Mouse (Mus musculus): ENCODE results near the gene Actbl2.

Gene Actbl2

DNA sequence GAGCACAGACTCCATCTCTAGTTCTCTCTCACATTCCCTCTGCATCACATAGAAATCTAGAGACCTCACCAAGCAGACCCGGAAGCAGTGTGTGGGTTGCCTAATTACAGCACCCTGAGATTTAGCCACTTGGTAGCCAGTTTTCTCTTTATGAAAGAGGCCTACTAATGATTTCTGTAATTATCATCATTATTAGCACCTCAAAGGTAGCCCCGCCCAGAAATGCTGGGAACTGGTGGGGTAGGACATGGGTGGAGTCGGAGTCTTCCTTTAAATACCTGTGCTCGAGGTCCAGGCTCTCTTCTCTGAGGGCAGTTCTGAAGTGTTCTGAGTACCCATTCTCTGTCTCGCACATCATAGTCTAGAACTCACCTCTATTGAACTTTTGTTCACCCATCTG, at the start of gene Actbl2:
Gene Actbl2, plus strand, starts transcription at position 301 of the 400 bp plus-strand sequence.
- no peak for DNase-seq (ENCODE audit: low spot score)

DNA sequence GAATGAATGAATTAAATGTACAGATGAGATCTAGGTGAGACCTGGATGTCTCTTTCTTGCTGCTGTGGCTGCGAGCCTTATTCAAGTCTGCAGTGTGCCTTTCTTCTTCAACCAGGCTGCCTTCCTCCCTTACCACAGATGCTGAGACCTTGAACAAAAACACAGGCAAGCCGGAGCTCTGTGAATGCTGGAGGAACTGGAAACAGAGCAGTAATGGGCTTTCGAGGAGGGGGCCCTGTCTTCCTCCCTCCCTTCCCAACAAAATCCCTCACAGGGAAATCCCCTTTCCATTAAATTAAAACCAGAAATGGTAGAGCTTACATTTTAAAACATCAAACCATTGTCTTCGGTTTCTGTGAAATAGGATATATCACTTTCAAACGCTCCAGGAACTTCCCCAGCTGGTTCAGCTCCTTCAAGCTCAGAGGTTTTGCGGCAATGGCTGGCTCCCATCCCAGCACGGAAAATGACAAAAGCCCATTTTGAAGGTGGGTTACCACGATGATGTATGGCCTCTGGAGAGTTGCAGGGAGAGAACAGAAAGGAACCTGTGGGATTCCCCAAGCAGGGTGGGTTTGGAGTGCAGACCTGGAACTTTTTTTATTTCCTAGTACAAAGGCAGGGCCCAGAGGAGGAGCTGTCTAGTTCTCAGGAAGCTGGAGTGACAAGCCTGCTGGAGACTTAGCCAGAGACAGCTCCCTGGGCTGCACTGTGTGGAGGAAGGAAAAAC, 44.0 kb upstream of the Actbl2 start:
- peak; percentile 15 for DNase-seq (ENCODE audit: low spot score)

DNA sequence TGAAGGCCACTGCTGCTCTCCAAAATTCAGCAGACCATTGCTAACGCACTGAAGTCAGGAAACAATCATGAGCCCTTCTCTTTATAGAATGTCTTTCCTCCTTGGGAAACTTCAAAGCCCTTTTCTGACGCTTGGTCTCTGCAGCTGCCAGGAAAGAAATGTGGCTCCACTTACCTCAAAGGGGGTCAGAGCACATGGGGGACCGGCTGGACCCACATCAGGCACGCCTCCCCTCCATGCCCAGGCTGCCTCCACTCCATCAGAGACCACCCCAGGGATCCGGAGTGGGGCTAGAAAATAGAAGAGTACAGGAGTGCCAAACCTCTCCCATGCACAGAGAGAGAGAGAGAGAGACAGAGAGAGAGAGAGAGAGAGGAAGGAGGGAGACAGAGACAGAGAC, 26.0 kb upstream of the Actbl2 start:
- DNase-seq (ENCODE audit: low spot score), result no peak

DNA sequence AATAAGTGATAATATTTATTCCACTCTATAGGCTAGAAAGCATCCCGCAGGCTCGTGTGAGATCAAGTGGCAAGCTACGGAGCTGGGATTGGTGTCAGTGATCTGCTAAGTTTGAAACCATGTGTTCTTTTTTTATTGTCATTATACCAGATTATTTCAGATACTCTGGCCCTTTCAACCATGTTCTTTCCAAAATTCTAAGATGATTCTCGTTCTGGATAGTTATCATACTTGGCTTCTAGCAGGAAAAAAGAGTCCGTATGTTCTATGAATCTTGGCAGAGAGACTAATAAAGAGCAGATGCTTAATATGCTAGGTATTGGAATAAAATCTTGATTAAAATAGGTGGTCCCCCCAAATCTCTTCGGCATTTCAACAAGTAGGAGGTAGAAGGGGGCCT, 25.3 kb upstream of the Actbl2 start:
- DNase-seq (ENCODE audit: low spot score), result no peak

DNA sequence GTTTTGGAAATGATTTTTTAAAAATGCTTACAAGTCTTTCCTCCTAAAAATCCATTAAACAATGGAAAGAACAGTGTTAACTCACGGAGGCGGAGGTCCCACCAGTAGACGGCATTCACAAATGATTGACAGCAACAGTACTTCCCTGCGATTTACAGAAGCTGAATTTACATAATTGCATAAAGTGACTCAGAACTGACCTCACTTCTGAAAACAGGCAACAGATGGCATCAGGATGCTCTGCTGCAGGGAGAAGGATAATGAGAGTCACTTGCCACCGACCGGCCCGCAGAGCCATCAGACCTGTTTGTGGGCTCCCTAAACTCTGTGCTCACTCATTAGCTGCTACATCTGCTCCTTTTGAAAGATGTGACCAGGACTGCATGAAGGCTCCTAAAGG, 22.4 kb upstream of the Actbl2 start:
- no peak for DNase-seq (ENCODE audit: low spot score)

DNA sequence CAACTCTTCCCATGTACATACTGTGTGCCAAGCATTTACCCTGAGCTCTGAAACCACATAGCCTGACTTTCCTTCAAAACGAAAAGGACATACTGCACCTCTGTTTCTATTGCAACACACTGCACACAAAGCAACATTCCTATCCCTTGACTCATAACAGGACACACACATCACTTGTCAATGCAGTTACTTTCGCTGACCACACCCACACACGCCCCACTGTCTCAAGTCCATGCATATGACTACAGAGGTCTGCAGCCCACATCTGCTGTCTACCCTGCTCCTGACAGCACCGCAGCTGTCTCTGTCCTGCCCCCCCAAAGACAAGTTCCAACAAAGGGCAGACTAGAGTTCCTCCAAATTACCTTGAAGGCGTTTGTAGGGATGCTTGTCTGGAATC, 21.5 kb upstream of the Actbl2 start:
- DNase-seq (ENCODE audit: low spot score), result no peak

DNA sequence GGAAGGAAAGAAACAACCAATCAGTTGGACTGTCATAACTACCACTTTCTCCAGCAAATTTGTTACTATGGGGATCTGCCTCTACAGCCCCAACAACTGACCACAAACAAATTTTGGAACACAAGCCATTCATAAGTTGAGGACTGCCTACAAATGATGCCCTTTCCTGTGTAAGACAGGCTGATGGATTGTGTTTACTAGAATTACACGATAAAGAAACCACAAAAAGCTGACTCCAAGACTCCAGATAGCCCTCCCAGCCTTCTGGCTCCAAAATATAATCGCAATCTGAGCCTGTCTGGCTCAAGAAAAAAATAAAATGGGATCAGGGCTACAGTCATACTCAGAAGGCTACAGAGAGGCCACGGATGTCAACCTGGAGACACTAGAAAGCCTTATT, 20.2 kb upstream of the Actbl2 start:
- no peak for DNase-seq (ENCODE audit: low spot score)

DNA sequence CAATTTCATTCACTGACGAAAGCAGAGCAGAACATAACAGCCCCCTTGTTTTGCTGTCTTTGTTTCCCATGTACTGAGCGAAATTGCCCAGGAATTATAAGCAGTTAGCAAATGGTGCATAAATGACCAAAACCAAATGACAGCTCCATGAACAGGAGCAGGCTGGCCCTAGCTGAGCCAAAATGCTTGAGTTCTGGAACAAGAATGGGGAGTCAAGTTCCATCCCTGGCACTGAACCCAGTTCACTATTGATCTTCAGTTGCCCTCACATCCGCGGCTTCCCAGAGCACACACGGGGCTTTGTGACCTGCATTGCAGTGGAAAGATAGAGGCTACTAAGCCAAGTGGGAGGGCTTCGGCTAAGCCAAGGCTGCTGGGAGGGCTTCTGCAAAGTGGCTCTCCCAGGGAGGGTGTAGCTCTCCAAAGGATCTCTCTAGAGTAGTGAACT, 19.1 kb upstream of the Actbl2 start:
- peak; percentile 24 for DNase-seq (ENCODE audit: low spot score)

DNA sequence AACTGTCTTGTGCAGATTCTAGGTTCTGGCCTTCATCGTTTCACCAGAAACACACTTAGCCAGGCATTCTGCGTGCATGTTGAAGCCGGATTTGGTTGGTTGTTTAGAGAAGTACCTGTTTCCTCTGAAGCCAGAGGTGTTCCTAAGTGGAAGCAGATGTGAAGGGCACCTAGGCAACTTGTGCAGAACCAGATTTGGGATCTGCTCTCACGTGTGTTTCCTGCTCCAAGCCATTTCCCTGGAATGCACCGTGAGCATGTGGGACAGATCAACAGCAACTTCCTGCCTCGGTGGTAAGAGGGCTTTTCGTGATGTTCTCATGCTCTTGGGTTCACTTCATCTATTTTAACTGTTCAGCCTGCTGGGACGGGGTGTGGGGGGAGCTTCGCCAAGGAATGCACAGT, 18.4 kb upstream of the Actbl2 start:
- no peak for DNase-seq (ENCODE audit: low spot score)

DNA sequence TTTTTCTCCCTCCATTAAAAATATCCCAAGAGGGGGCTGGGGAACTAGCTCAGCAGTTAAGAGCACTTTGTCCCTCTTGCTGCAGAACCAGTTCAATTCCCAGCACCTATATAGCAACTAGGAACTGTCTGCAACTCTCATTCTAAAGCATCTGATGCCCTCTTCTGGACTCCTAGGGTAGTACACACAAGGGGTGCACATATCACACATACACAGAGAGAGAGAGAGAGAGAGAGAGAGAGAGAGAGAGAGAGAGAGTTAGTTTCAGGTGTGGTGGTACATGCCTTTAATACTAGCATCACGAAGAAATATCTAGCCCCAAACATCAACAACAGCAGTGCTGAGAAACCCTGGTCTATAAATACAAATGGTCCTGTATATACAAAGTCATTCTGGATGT, 17.5 kb upstream of the Actbl2 start:
- DNase-seq (ENCODE audit: low spot score), result no peak

DNA sequence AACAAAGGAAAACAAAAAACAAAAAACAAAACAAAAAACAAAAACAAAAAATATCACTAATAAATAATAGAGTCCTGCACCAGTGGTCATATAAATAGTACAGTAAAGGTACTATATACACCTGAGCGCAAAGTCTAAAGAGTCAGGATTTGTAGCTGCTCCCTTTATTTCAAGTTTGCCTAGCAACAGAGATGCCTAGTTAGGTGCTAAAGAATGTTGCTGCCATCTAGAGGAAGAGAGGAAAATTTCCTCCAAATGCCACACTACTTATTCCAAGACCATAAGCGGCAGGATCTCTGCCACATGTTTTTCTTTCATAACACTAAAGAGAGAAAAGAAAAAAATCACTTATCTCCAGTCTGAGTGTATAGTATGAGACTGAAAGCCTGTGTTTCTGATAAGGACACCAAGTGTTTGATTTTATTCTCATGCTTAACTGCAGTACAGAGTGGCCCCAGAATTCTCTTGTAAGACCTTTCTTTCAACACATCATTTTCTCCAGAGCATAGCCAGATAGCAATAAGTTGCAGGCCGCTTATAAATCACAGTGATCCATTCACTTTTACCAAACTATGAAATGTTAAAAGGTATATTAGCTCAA, 16.8 kb upstream of the Actbl2 start:
- DNase-seq (ENCODE audit: low spot score), result no peak

DNA sequence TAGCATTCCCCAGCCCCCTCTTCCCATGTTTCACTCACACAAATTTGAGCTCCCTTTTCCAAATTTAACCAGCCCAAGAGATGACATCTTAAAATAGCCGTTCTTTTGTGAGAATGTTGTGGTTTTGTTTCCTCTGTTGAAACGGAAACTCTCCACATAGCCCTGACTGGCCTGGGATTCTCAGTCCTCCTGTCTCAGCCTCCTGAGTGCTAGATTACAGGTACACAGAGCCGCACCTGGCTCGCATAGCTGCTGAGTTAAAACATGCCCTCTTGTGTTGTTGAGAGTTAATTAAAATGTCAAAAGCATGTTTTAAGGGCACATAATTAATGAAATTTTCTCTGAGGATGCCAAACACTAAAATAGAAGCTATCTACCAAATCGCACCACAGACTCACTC, 3.7 kb upstream of the Actbl2 start:
- no peak for DNase-seq (ENCODE audit: low spot score)

DNA sequence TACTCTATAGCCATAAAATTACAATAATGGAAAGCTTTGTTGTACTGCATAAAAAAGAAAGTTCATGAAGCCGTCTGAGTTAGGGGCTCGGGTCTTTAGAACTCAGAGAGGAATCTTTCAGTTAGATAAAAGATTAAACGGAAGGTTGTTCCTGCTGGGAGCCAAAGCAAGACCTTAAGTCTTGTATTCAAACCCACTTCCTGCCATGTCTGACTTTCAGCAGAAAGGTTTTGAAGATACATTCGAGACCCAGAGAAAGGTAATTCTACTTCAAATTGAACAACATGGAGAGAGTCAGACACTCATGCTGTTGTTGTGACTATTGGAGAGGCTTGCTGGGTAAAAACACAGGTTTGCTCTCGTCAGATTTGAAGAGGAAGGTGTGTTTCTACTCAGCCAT, 3.0 kb upstream of the Actbl2 start:
- no peak for DNase-seq (ENCODE audit: low spot score)

DNA sequence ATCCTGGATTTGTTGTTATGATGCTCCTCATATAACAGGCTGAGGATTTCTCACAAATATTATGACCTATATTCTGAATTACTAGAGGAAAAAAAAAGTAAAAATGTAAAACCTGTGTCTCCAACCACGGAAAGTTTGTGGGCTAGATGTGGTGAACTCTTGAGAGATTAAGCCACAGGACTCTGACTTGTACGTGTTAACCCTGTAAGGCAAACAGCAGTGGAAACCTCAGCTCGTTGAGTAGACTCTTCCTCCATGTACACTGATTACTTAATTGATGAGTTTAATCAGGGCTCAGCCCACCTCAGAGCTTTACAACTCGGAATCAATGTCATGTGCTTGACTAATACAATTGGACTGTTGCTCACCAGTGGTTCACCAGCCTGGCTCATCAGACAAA, 3.2 kb downstream of the Actbl2 start:
- DNase-seq (ENCODE audit: low spot score), result no peak

DNA sequence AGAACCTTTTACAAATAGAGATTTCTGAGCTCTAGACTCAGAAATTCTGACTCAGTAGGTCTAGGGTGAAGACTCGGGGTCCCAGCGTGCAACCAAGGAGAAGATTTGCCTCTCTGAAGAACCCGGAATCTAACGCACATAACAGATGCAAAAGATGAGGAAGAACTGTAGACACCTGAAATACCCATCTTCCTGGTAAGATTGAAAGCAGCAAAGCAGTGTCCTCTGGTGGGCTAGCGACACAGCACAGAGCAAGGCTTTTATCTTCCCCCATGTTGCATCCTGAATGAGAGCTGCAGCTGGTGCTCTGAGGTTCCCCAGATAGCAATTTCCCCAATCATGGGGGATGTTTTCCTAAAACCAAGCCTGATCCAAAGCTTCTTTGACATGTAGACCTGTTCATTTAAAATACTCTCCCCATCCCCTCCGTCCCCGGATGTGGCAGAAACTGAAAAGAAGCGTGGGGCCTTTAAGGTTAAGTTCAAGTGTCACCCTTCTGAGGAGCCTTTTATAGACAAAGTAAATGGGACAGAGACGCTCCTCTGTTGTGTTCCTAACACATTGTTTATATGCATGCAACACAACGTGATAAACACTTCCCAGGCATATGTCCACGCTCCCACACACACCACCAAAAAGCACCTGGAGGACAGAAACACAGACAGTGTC, 3.7 kb downstream of the Actbl2 start:
- DNase-seq (ENCODE audit: low spot score), result no peak

DNA sequence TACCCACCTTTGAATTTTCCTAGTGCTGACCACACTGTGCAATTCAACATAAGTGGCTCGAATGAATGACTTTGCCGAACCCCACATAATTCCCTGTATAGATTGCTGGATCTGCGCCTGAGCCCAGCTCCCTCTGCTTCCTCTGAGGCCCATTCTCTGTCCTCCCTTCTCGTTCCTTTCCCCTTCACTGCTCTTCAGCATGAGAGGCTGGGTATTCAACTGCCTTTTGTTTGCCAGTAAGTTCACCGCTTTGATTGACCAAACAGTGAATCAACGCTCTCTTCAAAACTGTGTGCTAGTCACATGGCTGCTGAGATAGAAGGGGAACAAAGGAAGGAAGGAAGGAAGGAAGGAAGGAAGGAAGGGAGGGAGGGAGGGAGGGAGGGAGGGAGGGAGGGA, 4.3 kb downstream of the Actbl2 start:
- DNase-seq (ENCODE audit: low spot score), result no peak

DNA sequence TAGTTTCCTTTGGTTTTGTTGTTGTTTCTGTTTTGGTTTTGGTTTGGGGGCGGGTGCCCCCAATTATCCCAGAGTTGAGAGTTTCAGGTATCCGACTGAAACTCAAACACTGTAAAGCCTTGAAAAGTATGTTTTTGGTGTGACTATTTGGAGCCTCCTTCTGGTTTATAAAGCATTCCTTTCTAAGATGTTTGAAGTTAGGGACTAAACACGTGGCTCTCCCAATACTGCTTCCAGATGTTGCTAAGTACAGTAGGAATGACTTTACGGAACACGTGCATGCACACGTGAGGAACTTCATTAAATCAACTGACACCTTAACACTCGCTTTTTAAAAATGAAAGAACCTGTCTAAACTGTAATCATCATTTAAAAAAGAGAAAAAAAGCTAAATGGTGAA, 4.9 kb downstream of the Actbl2 start:
- DNase-seq (ENCODE audit: low spot score), result no peak

DNA sequence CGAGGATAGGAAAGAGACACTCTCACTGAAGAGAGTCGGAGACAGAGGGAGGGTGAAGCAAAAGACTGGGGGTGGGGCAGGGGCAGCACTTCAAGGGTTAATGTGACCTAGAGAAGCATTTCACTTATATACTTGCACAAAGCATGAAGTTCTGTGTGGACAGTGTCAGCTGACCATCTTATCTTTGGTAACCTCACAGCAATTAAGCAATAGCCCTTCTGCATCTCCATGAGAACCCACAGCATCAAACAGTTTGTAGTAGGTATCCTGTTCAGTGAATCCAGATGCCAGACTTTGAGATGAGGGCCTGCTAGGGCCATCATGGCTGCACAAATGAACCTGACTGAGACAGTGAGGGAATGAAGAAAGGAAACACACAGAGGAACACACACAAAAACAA, 8.4 kb downstream of the Actbl2 start:
- no peak for DNase-seq (ENCODE audit: low spot score)

DNA sequence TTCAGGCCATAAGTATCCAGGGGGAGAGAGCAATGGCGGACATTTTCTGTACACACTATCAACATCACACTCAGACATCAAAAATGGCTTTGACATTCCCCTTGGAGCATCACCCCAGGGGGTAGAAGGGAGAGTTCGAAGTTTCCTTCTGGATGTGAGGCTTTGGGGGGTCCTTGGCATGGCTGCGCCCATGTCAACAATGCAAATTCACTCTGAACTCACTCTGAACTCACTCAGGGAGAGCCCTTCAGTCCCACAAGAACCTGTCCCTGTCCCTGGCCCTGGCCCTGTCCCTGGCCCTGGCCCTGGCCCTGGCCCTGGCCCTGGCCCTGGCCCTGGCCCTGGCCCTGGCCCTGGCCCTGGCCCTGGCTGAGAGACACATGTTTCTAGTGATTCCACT, 8.9 kb downstream of the Actbl2 start:
- no peak for DNase-seq (ENCODE audit: low spot score)

DNA sequence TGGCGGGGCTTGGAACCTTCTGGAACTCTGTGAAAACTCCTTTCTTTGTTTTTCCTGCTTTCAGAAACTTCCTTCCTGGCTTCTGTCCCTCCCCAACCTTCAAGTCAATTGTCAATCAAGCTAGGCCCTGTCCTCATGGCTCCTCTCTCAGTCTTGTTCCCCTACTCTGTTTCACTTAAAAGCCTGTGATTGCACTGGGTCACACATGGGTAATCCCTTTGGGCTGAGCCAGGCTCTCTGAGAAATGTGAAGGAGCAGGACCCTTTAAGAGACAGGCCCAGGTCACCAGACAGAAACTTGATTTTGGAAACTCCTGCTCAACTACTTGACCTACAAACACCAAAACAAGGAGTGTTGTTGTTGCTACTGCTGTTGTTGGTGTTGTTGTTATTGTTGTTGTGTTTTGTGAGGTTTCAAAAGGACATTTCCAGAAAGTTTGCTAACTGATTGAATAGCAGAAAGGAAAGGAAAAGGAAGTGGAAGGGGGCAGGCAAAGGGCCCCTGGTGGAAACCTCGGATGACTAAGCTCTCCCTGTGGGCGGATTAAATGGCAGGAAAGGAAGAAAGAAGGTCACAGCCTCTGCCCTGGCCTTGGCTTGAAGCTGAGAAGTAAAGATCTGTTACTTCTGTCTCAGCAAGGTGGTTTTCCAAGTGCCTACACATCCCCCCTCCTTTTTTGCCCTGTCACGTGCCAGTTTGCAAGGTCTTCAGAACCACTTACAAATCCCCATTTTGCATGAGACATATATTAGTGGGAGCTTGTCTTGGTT, 10.6 kb downstream of the Actbl2 start:
- no peak for DNase-seq (ENCODE audit: low spot score)

DNA sequence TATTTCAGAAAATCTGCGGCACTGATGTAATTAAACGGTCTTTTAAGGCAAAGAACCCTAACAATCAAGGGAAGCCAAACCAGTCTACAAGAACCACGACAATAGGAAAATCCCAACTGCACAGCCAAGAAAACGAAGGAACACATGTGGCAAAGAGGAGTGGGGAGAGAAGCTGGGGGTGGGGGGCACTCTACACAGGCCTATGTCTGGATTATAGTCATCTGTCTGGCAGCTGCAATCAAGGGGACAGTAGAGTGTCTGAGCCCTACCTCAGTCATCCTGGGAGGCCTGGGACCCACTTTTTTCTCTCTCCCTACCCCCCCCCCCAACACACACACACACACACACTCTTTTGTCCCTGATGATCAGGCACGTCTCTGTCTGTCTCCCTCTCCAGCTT, 12.0 kb downstream of the Actbl2 start:
- no peak for DNase-seq (ENCODE audit: low spot score)

DNA sequence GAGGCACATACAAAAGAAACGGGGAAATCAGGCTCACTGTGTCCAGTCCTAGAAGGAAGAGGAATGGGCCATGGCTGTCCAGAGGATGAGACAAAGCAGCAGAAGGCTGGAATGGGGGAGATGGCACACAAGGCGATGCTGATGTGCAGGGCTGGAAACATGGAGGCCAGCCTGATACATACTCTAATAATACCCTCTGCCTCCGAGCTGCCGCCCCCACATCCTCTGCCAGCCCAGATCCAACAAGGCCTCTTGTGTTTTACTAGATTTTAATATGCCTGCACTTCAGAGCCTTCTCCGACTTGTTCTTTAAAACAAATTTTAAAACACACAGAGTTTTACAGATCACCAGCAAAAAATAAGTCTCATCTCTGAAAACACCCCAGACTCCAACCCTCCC, 14.2 kb downstream of the Actbl2 start:
- DNase-seq (ENCODE audit: low spot score), result no peak

Data from ovary, postnatal 36 days (tissue).